Mouse (Mus musculus) liver, adult 2 months (tissue): ENCODE measurements around the gene Nme7.

Experiments used
- CTCF ChIP-seq: fragments of 200-500 bp; IDR thresholded peaks from 2 replicates; pipeline ENCODE4 v1.5.1; 2011; ENCODE audit warnings: low read depth, low read length, control low read depth
- POLR2A ChIP-seq: fragments of 200-500 bp; IDR thresholded peaks from 2 replicates; pipeline ENCODE4 v1.6.1; 2011; ENCODE audit warnings: low read length, control low read depth; ENCODE audit not compliant: insufficient read depth; ENCODE audit errors: extremely low read depth

DNA sequence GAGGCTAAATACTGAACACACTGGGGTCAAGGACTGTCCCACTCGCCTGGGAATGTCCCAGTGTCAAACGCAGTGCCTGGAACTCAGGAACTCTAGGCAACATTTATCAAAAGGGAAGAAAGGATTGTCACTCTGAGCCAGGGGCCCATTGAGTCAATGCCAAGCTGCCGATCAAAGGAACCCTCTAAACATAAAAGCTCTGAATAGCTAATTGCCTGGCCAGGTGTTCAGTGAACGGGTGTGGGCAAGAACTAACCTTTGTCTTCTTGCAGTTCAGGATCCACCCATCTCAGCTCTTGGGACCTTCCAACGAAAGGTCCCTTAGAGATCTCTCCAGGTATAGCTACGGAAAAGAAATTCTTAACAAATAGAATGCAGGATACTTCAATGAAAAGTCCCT lies 167.1 kb downstream of the Nme7 start:
- TF ChIP-seq CTCF, result no peak
- no peak for TF ChIP-seq POLR2A
